Mouse (Mus musculus) lung, postnatal 0 days (tissue): Measurements from ENCODE around the gene Cdh13. TPM values are rescaled to one million over a fixed set of nuclear protein-coding genes. Genes with fewer than 3 reads are reported as not detected.

Source experiments
- ATAC-seq: fragments of 200-750 bp; cut with Nextera tagmentation; 2 replicates; pipeline ENCODE4 v1.8.0; 2017; ENCODE audit warnings: moderate library complexity
- DNase-seq: peaks from one replicate; pipeline ENCODE4 v3.0.0-alpha.2; 2016; ENCODE audit warnings: low spot score
- H3K27ac ChIP-seq: fragments of 300-500 bp; sonication (generic); 2 replicates; pipeline ENCODE4 v1.5.1; 2014; ENCODE audit warnings: antibody characterized with exemption, mild to moderate bottlenecking, low read length, mixed read lengths
- H3K27me3 ChIP-seq: fragments of 300-500 bp; sonication (generic); replicated peaks from 2 replicates; pipeline ENCODE4 v1.6.1; 2014; ENCODE audit warnings: low read length, mixed read lengths; ENCODE audit not compliant: insufficient read depth
- H3K36me3 ChIP-seq: fragments of 300-500 bp; sonication (generic); 2 replicates; pipeline ENCODE4 v1.6.1; 2014; ENCODE audit warnings: low read length, mixed read lengths; ENCODE audit not compliant: insufficient read depth
- H3K4me1 ChIP-seq: fragments of 300-500 bp; sonication (generic); 2 replicates; pipeline ENCODE4 v1.6.1; 2014; ENCODE audit warnings: antibody characterized with exemption, low read depth, low read length, mixed read lengths; ENCODE audit not compliant: insufficient read depth
- H3K4me2 ChIP-seq: fragments of 300-500 bp; sonication (generic); replicated peaks from 2 replicates; pipeline ENCODE4 v1.6.1; 2014; ENCODE audit warnings: low read depth, mild to moderate bottlenecking, low read length, moderate library complexity, mixed read lengths
- H3K4me3 ChIP-seq: fragments of 300-500 bp; sonication (generic); 2 replicates; pipeline ENCODE4 v1.5.1; 2014; ENCODE audit warnings: low read depth, low read length
- H3K9ac ChIP-seq: fragments of 300-500 bp; sonication (generic); replicated peaks from 2 replicates; pipeline ENCODE4 v1.6.1; 2014; ENCODE audit warnings: low read depth, mild to moderate bottlenecking
- H3K9me3 ChIP-seq: fragments of 300-500 bp; sonication (generic); 2 replicates; pipeline ENCODE4 v1.6.1; 2016; ENCODE audit warnings: low read length, mixed read lengths
- CTCF ChIP-seq: IDR thresholded peaks from 2 replicates; pipeline ENCODE4 v1.5.1; 2016; ENCODE audit warnings: antibody characterized with exemption, mild to moderate bottlenecking
- EP300 ChIP-seq: IDR thresholded peaks from 2 replicates; pipeline ENCODE4 v1.6.1; 2016; ENCODE audit warnings: antibody characterized with exemption, mild to moderate bottlenecking, control low read depth
- WGBS: fragments of 180-500 bp; shearing (Covaris S2); extraction: QIAGEN DNeasy Blood & Tissue Kit; methylation state at CpG from one replicate; pipeline ENCODE4 v1.1.7; 2014; 5-methylcytosine and 5-hydroxymethylcytosine counted together
- polyA plus RNA-seq: library from polyadenylated mRNA; unstranded; fragments of >200 nt; fragmentation: Nextera tagmentation; extraction: Ambion mirVana; gene quantifications from 2 replicates; pipeline ENCODE4 v1.2.1, GENCODE M21; 2015

The Cdh13 gene
- polyA plus RNA-seq, 1 experiment from 2014 or later: 8.6 TPM

DNA sequence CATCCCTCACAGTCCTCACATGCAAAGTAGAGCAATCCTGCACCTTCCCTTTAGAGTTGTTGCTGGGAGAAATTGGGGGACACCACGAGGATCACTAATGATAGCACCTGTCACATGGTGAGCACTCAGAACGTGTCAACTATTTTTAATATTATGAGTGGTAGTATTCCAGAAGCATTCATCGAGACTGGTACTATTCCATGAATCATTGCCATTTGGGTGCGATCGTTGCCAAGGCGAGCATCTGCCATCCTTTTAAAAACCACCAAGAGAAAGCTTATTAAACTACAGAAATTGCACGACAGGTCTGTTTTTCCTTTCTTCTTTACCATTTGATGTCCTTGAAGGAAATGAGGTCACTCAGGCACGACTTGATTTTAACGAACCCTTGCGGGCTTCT is 328.0 kb downstream of the Cdh13 start:
- no peak for ATAC-seq
- Histone ChIP-seq H3K9ac (no peak overlapping the region), H3K9me3 (no peaks in the 10 kb centered on the region), H3K27me3 (no peaks in the 10 kb centered on the region), H3K4me3 (no peak overlapping the region), H3K4me2 (no peak overlapping the region), H3K36me3 (no peaks in the 10 kb centered on the region), H3K27ac (no peak overlapping the region), H3K4me1 (no peaks in the 10 kb centered on the region)
- no peak for DNase-seq
- 87% methylated on average over 10 of the region's 10 CpGs for WGBS
- no peak for TF ChIP-seq CTCF

DNA sequence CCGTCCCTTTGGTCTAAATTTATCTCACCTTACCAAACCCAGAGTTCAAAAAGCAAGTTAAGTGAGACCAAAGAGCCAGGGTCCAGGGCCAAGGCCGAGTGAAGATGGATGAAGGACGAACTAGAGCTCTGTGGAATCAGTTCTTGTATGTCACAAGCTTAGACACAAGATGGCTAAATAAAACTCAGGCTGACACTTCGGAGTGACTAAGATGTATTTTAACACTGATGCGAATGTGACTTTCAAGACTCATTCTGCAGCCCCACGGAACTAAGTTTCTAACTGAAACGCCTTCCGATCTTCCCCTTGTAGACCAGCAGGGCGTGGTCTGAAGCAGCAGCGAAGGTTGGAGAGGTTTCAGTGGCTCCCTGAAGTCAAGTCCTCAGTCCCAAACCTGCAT is 334.7 kb downstream of the Cdh13 start:
- H3K9me3 ChIP-seq: no peaks in the 10 kb centered on the region
- no peaks in the 10 kb centered on the region for H3K36me3 ChIP-seq
- H3K27ac ChIP-seq: no peak overlapping the region
- ATAC-seq (no peak), DNase-seq (no peak)
- 87% methylated on average over 10 of the region's 10 CpGs for WGBS
- no peak overlapping the region for H3K4me2 ChIP-seq
- no peaks in the 10 kb centered on the region for H3K4me1 ChIP-seq
- TF ChIP-seq CTCF: no peak
- TF ChIP-seq EP300: no peak
- H3K27me3 ChIP-seq: no peaks in the 10 kb centered on the region
- no peak overlapping the region for H3K4me3 ChIP-seq
- no peak overlapping the region for H3K9ac ChIP-seq

DNA sequence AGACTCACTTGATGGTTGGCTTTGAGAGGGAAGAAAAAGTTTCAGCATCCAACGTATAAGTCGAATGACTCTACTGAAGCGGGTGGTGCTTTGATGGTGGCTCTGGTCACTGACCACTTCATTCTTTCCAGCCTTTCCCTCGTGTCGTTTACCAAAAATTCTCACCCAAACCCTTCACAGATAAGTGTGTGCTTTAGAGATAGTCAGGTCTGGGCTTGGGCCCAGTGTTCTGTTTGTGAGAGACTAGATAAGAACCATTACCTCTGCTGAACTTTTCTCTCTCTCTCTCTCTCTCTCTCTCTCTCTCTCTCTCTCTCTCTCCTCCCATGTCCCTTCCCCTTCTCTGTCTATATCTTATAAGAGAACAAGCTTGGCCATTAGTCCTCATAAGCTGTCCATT is 342.9 kb downstream of the Cdh13 start:
- no peak for DNase-seq
- H3K27me3 ChIP-seq: no peaks in the 10 kb centered on the region
- no peaks in the 10 kb centered on the region for H3K9me3 ChIP-seq
- no peaks in the 10 kb centered on the region for H3K4me1 ChIP-seq
- no peak overlapping the region for H3K4me2 ChIP-seq
- 62% methylated on average over 5 of the region's 5 CpGs for WGBS
- TF ChIP-seq CTCF (no peak), EP300 (no peak)
- H3K9ac ChIP-seq: no peak overlapping the region
- no peak for ATAC-seq
- H3K4me3 ChIP-seq: no peak overlapping the region
- H3K36me3 ChIP-seq: no peaks in the 10 kb centered on the region
- H3K27ac ChIP-seq: no peak overlapping the region

DNA sequence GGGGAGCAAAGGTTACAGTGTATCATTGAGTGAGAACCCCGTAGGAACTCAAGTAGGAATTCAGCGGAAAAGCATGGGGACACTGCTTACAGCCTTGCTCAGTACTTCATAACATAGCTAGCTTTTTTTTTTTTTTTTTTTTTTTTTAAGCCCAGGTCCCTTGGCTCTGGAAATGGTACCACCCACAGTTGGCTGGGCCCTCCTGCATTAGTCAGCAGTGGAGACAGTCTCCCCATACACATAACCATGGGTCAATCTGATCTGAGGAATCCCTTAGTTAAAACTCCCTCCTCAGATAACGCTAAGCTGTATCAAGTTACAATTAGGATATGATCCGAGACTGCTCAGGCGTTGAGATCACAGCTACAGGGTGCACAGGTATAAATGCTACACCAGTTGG is 344.2 kb downstream of the Cdh13 start:
- no peak overlapping the region for H3K4me3 ChIP-seq
- no peak overlapping the region for H3K4me2 ChIP-seq
- WGBS: 57% methylated on average over 5 of the region's 5 CpGs
- no peaks in the 10 kb centered on the region for H3K27me3 ChIP-seq
- TF ChIP-seq CTCF (no peak), EP300 (no peak)
- no peak overlapping the region for H3K27ac ChIP-seq
- H3K9ac ChIP-seq: no peak overlapping the region
- ATAC-seq: no peak
- H3K4me1 ChIP-seq: no peaks in the 10 kb centered on the region
- H3K9me3 ChIP-seq: no peaks in the 10 kb centered on the region
- no peaks in the 10 kb centered on the region for H3K36me3 ChIP-seq
- DNase-seq: no peak

DNA sequence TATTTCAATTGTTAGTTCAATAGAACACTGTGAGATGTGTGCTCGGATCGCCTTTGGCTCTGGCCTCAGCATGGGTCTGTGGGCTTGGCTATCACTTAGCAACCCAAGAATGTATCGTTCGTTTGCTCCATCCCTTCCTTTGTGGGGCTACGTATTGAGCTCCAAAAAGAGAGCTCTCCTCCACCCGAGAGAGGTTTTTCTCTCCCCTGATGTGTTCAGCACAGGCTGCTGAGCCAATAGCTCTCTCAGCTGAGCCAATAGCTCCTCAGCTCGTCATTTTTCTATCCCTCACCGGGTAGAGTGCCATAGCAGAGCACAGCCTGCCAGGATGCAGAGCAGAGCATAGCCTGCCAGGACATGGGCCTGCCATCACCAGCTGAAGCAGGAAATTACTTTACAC is 345.2 kb downstream of the Cdh13 start:
- Histone ChIP-seq H3K9ac (no peak overlapping the region), H3K4me1 (no peaks in the 10 kb centered on the region), H3K27ac (no peak overlapping the region), H3K27me3 (no peaks in the 10 kb centered on the region), H3K4me3 (no peak overlapping the region), H3K9me3 (no peaks in the 10 kb centered on the region), H3K4me2 (no peak overlapping the region), H3K36me3 (no peaks in the 10 kb centered on the region)
- DNase-seq: no peak
- no peak for TF ChIP-seq EP300
- no peak for TF ChIP-seq CTCF
- WGBS: 65% methylated on average over 8 of the region's 8 CpGs
- ATAC-seq: no peak

DNA sequence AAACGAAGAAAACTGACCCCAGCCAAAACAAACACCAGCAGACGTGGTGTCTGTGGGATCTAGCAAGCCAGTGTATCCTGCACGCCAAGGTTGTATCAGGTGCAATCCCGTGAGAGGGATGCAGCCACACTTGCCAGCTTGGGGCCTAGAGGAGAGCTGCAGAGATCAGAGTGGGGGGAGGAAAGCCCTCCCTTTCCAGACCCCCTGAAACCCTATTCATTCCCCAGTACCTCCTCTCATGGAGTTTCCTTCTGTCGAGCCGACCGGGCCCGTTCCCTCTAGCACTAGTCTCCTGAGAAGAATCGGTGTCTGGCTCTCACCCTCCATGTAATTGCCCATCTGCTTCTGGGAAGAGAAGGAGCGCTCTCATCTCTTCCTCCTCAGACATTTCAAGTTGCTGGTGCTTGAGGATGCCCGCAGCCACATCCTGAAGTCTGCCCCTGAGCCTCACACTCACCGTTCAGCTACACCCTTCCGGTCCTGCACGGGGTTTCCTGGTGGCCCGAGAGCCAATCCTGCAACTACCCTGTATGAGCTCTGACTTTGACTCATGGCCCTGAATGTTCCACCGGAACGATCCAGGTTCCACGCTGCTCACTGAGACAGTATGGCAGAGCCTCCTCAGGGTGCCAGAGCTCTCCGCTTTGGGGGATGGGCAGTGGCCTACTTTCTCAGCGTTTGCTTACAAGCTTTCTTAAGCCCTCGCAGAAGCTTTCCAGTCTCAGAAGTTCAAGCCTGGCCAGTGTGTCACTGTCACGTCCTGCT is 351.9 kb downstream of the Cdh13 start:
- H3K4me2 ChIP-seq: no peak overlapping the region
- no peaks in the 10 kb centered on the region; the same call in 1 of the 2 replicates for H3K9me3 ChIP-seq
- H3K36me3 ChIP-seq: no peaks in the 10 kb centered on the region
- H3K4me3 ChIP-seq: no peak overlapping the region
- H3K27me3 ChIP-seq: no peaks in the 10 kb centered on the region
- H3K4me1 ChIP-seq: no peaks in the 10 kb centered on the region
- DNase-seq (no peak), ATAC-seq (no peak)
- 59% methylated on average over 22 of the region's 22 CpGs for WGBS
- no peak overlapping the region for H3K27ac ChIP-seq
- TF ChIP-seq EP300 (no peak), CTCF (no peak)
- H3K9ac ChIP-seq: no peak overlapping the region
